Mouse (Mus musculus) liver, embryonic 14.5 days (tissue): ENCODE results near the gene Snap91.

ENCODE experiments used
- CTCF ChIP-seq: IDR thresholded peaks from 2 replicates; pipeline ENCODE4 v1.5.1; 2016; ENCODE audit warnings: antibody characterized with exemption, low read depth, control low read depth
- EP300 ChIP-seq: IDR thresholded peaks from 2 replicates; pipeline ENCODE4 v1.6.1; 2016; ENCODE audit warnings: antibody characterized with exemption, low read depth

DNA sequence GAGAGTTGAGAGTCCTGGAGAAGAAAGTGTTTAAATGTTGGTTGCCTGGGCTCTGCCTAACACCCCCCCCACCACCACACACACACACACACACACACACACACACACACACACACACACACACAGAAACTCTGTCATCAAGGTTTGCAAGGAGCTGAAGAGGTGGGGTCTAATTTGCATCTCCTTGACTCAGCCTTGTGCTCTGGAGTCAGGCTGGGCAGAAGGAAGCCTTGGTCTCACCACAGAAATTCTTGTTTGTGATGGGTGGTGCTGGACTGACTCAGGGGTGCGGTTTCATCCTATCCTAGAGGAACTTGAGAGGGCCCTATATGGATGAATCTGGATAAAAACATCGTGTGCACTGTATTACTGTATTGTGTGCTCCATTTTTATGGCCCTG, 159.7 kb downstream of the Snap91 start:
- TF ChIP-seq CTCF (no peak), EP300 (no peak)
